Mouse (Mus musculus) kidney, embryonic 16.5 days (tissue): ENCODE measurements around the gene Htr2c. TPM values are rescaled to one million over a fixed set of nuclear protein-coding genes. Genes with fewer than 3 reads are reported as not detected.

Experiments used
- ATAC-seq: fragments of 200-750 bp; cut with Nextera tagmentation; 2 replicates; pipeline ENCODE4 v1.8.0; 2017; ENCODE audit warnings: moderate TSS enrichment; ENCODE audit not compliant: low FRiP score, low TSS enrichment
- H3K27ac ChIP-seq: fragments of 300-500 bp; sonication (generic); 2 replicates; pipeline ENCODE4 v1.5.1; 2014; ENCODE audit warnings: low read length
- H3K27me3 ChIP-seq: fragments of 300-500 bp; sonication (generic); 2 replicates; pipeline ENCODE4 v1.6.1; 2014; ENCODE audit warnings: low read length, control low read depth, mixed read lengths; ENCODE audit not compliant: insufficient read depth
- H3K36me3 ChIP-seq: fragments of 300-500 bp; sonication (generic); 2 replicates; pipeline ENCODE4 v1.6.1; 2014; ENCODE audit warnings: low read length, control low read depth, mixed read lengths; ENCODE audit not compliant: insufficient read depth
- H3K4me1 ChIP-seq: fragments of 300-500 bp; sonication (generic); 2 replicates; pipeline ENCODE4 v1.6.1; 2014; ENCODE audit warnings: low read length, control low read depth, mixed read lengths; ENCODE audit not compliant: insufficient read depth
- H3K4me2 ChIP-seq: fragments of 300-500 bp; sonication (generic); replicated peaks from 2 replicates; pipeline ENCODE4 v1.6.1; 2014; ENCODE audit warnings: low read depth, low read length
- H3K4me3 ChIP-seq: fragments of 300-500 bp; sonication (generic); 2 replicates; pipeline ENCODE4 v1.5.1; 2014; ENCODE audit warnings: mild to moderate bottlenecking, low read length
- H3K9ac ChIP-seq: fragments of 300-500 bp; sonication (generic); replicated peaks from 2 replicates; pipeline ENCODE4 v1.6.1; 2014; ENCODE audit warnings: low read length
- H3K9me3 ChIP-seq: fragments of 300-500 bp; sonication (generic); 2 replicates; pipeline ENCODE4 v1.6.1; 2016; ENCODE audit warnings: low read length, control low read depth
- WGBS: fragments of 180-500 bp; shearing (Covaris S2); extraction: QIAGEN DNeasy Blood & Tissue Kit; methylation state at CpG from one replicate; pipeline ENCODE4 v1.1.7; 2014; 5-methylcytosine and 5-hydroxymethylcytosine counted together
- microRNA counts: library from miRNA; unstranded; fragments of <30 nt; microRNA quantifications from one replicate; lab custom pipeline; 2016
- microRNA-seq: library from miRNA; unstranded; fragments of <30 nt; microRNA quantifications from one replicate; pipeline ENCODE4, GENCODE M21; 2016
- polyA plus RNA-seq: library from polyadenylated mRNA; unstranded; fragments of >200 nt; fragmentation: Nextera tagmentation; extraction: Ambion mirVana; gene quantifications from 2 replicates; pipeline ENCODE4 v1.2.1, GENCODE M21; 2015

Htr2c gene
- polyA plus RNA-seq, 1 experiment from 2014 or later = not detected

- H3K9me3 ChIP-seq = no peaks in the 10 kb centered on the region
Measured at GRCm38 (mm10) chrX:147071622-147072021, 109.3 kb downstream of the Htr2c start.

GRCm38 (mm10) chrX:147119155-147119554 is 156.8 kb downstream of the Htr2c start:
- H3K27me3 ChIP-seq = no peaks in the 10 kb centered on the region
- H3K4me3 ChIP-seq = no peak overlapping the region
- ATAC-seq = no peak
- no peaks in the 10 kb centered on the region for H3K9me3 ChIP-seq
- no peak overlapping the region for H3K4me2 ChIP-seq
- no peaks in the 10 kb centered on the region for H3K36me3 ChIP-seq
- H3K4me1 ChIP-seq = no peaks in the 10 kb centered on the region
- H3K27ac ChIP-seq = no peak overlapping the region
- 38% methylated on average over 1 of the region's 1 CpGs for WGBS
- no peak overlapping the region for H3K9ac ChIP-seq

More at GRCm38 (mm10) chrX:147071622-147072021, 109.3 kb downstream of the Htr2c start:
- Histone ChIP-seq H3K36me3 (no peaks in the 10 kb centered on the region), H3K4me2 (no peak overlapping the region), H3K9ac (no peak overlapping the region), H3K4me3 (no peak overlapping the region), H3K4me1 (no peaks in the 10 kb centered on the region), H3K27ac (no peak overlapping the region), H3K27me3 (no peaks in the 10 kb centered on the region)
- no peak for ATAC-seq

- Histone ChIP-seq H3K36me3 (no peaks in the 10 kb centered on the region), H3K4me1 (no peaks in the 10 kb centered on the region), H3K27ac (no peak overlapping the region), H3K4me2 (no peak overlapping the region), H3K9me3 (no peaks in the 10 kb centered on the region), H3K4me3 (no peak overlapping the region), H3K9ac (no peak overlapping the region), H3K27me3 (no peaks in the 10 kb centered on the region)
- ATAC-seq = no peak
Measured at GRCm38 (mm10) chrX:147215251-147215650, 252.9 kb downstream of the Htr2c start.

- WGBS = 56% methylated on average over 3 of the region's 3 CpGs
- Histone ChIP-seq H3K36me3 (no peaks in the 10 kb centered on the region), H3K4me3 (no peak overlapping the region), H3K9me3 (no peaks in the 10 kb centered on the region), H3K9ac (no peak overlapping the region), H3K4me2 (no peak overlapping the region), H3K27ac (no peak overlapping the region), H3K4me1 (no peaks in the 10 kb centered on the region), H3K27me3 (no peaks in the 10 kb centered on the region)
- ATAC-seq = no peak
Measured at GRCm38 (mm10) chrX:147217382-147218013, 255.2 kb downstream of the Htr2c start.

GRCm38 (mm10) chrX:147238806-147239542 is 276.7 kb downstream of the Htr2c start:
- Histone ChIP-seq H3K36me3 (no peaks in the 10 kb centered on the region), H3K4me3 (no peak overlapping the region), H3K9me3 (no peaks in the 10 kb centered on the region), H3K27ac (no peak overlapping the region), H3K27me3 (no peaks in the 10 kb centered on the region), H3K4me2 (no peak overlapping the region), H3K4me1 (no peaks in the 10 kb centered on the region), H3K9ac (no peak overlapping the region)
- ATAC-seq = no peak
- WGBS = 62% methylated on average over 2 of the region's 2 CpGs

MicroRNAs within 50 kb of the gene (microRNA counts, 519-probe panel; counts per million panel counts)
- 2,024 counts per million, percentile 52 among the panel's probes with 10 or more counts for microRNA mmu-miR-448 (lab: Ali Mortazavi, UCI)
- microRNA mmu-miR-764-3p (lab: Ali Mortazavi, UCI) = 1,787 counts per million, percentile 46 among the panel's probes with 10 or more counts
- 2,758 counts per million, percentile 66 among the panel's probes with 10 or more counts for microRNA mmu-miR-764-5p (lab: Ali Mortazavi, UCI)

Small RNAs within 50 kb of the gene (microRNA-seq; reads per million reads assigned to microRNA genes)
- gene Gm22650 (not detected), gene Gm24627 (not detected), gene Mir1264 (4.4 reads per million, percentile 20 among the genes with 10 or more reads in this experiment), gene Mir1298 (14.5 reads per million, percentile 35 among the genes with 10 or more reads in this experiment), gene Mir1912 (not detected), gene Mir448 (1.3 reads per million), gene Mir764 (not detected)
